Mouse (Mus musculus) lung, postnatal 0 days (tissue): Measurements from ENCODE around the gene Il20rb.

Experiments
- CTCF ChIP-seq: IDR thresholded peaks from 2 replicates; pipeline ENCODE4 v1.5.1; 2016; ENCODE audit warnings: antibody characterized with exemption, mild to moderate bottlenecking
- EP300 ChIP-seq: IDR thresholded peaks from 2 replicates; pipeline ENCODE4 v1.6.1; 2016; ENCODE audit warnings: antibody characterized with exemption, mild to moderate bottlenecking, control low read depth

- TF ChIP-seq CTCF: no peak
- no peak for TF ChIP-seq EP300
These were observed 4.8 kb upstream of the Il20rb start for GRCm38 (mm10) chr9:100491424-100491823.
